Mouse (Mus musculus): ENCODE measurements around the gene Krt77.

Gene Krt77

DNA sequence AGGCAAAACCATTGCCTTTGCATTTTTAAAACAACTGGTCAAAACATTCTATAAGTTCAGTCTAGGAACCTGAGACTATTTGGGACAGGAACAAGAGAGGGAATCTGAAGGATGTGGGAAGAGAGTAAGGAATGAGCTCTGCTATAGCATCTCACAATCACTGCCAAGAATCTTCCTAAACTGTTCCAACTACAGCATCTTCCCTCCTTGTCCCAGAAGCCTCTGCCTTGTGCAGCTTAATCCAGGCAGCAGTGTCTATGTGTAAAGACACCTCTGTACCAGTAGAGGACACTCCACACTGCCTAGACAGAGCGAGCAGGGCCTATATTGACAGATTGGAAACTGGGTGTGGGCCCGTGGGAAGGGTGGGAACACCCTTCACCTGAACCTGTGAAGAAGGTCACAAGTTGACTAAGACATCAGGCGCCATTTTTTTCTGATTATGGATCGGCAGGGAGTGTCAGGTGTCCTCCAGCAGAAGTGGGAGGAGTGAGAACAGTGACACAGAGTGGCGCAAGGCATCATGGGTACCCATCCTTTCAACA is 34.6 kb downstream of the Krt77 start:
- DNase-seq (ENCODE audit: low read depth, low spot score), result no peak

DNA sequence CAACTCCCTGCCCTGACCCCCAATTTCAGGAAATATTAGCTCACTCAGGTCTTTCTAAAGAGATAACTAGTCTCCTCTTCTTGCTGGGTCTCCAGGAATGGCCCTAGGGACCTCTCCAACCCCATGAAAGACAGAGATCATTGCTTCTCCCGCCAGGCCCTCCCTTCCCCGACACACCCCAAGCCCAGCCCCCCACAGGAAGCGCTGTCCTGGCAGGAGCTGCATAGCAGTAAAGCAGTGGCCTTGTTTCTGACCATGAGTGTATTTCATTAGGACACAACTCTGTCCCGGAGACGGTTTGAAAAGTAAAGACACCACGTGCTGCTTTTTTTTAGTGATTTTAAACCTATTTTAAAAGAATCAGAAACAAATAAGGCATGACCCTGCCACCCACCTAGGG is 36.4 kb downstream of the Krt77 start:
- no peak for DNase-seq (ENCODE audit: low read depth, low spot score)

DNA sequence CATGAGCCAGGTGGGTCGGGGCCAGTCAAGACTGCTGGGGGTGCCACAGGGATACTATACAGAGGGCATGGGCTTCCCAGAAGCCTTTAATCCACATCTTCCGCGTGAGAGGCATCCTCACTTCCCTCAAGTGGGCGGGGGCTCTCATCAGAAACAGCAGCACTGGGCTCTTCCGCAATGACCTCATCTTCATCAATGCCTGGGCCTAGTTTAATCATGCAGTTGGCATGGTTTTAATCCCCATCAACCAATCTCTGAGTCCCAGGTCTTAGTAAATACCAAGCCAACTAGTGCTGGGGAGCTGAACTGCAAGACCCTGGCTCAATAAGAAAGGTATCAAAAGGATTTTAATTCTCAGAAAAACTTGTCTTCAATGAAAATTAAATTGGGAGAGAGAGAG is 40.1 kb downstream of the Krt77 start:
- DNase-seq (ENCODE audit: low read depth, low spot score), result no peak

DNA sequence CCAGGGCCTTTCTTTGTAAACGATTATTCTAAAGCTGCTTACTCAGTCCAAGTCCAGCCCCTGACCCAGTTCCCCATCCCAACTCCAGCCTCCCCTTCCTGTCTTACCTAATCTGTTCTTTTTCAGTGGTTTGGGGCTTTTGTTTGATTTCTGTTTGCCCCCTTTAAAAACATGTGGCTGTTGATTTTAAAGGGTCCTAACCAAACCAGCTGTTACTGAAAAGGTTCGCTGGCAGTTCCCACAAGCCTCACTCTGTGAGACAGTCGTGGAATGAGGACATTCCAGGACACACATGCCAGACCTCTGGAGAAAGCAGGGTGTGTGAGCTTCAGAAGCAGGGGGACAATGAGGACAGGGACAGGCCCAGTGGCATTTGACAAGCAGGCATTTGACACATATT is 47.7 kb downstream of the Krt77 start:
- DNase-seq (ENCODE audit: low read depth, low spot score), result no peak

GRCm38 (mm10) chr15:101817875-101818274 is 51.6 kb downstream of the Krt77 start, which contains the start of gene Krt2:
Gene Krt2 (minus strand): TSS chr15:101818169.
- no peak for DNase-seq (ENCODE audit: low read depth, low spot score)

Measured in 3T3-L1 (cell line).